Mouse (Mus musculus) bone marrow, adult 2 months (tissue): ENCODE data around the gene Pdpn. TPM values are rescaled to one million over a fixed set of nuclear protein-coding genes. Genes with fewer than 3 reads are reported as not detected.

Source experiments
- H3K27ac ChIP-seq: fragments of 200-500 bp; 2 replicates; pipeline ENCODE4 v1.5.1; 2012; ENCODE audit warnings: low read depth, mild to moderate bottlenecking, control low read depth, inconsistent platforms, low read length; ENCODE audit not compliant: control insufficient read depth, poor library complexity, insufficient read depth
- H3K4me1 ChIP-seq: fragments of 200-500 bp; 2 replicates; pipeline ENCODE4 v1.6.1; 2011; ENCODE audit warnings: low read length; ENCODE audit not compliant: control insufficient read depth, insufficient read depth
- H3K4me3 ChIP-seq: fragments of 200-500 bp; replicated peaks from 2 replicates; pipeline ENCODE3; 2011; ENCODE audit warnings: mild to moderate bottlenecking, low read depth, low read length, control low read depth; ENCODE audit not compliant: control insufficient read depth
- CTCF ChIP-seq: fragments of 200-500 bp; IDR thresholded peaks from 2 replicates; pipeline ENCODE4 v1.5.1; 2011; ENCODE audit warnings: low read length, control low read depth; ENCODE audit not compliant: control insufficient read depth, insufficient read depth
- POLR2A ChIP-seq: fragments of 200-500 bp; IDR thresholded peaks from 2 replicates; pipeline ENCODE4 v1.6.1; 2011; ENCODE audit warnings: low read depth, mild to moderate bottlenecking, control low read depth, low read length, borderline replicate concordance; ENCODE audit not compliant: control insufficient read depth
- WGBS: fragments of 180-500 bp; shearing (Covaris S2); methylation state at CpG from one replicate; pipeline ENCODE4 v1.1.7; 2018; 5-methylcytosine and 5-hydroxymethylcytosine counted together
- polyA plus RNA-seq: library from polyadenylated mRNA; stranded (reverse); fragments of >200 nt; gene quantifications from 2 replicates; pipeline ENCODE4 v1.2.4, GENCODE M21; 2011; ENCODE audit warnings: low replicate concordance; ENCODE audit not compliant: missing spikeins, insufficient read depth, insufficient read length

Pdpn gene
- polyA plus RNA-seq, 1 experiment = 14.1 TPM

GRCm38 (mm10) chr4:143330566-143330965, 31.2 kb upstream of the Pdpn start:
- 49% methylated on average over 9 of the region's 9 CpGs for WGBS
- H3K4me1 ChIP-seq = no peaks in the 10 kb centered on the region
- TF ChIP-seq POLR2A = no peak
- TF ChIP-seq CTCF = no peak

GRCm38 (mm10) chr4:143325625-143325941, 26.2 kb upstream of the Pdpn start:
- TF ChIP-seq POLR2A (no peak), CTCF (peak; percentile 76)
- H3K27ac ChIP-seq = no peak overlapping the region
- H3K4me1 ChIP-seq = no peaks in the 10 kb centered on the region
- no peak overlapping the region for H3K4me3 ChIP-seq
- whole genome bisulfite sequencing = 3% methylated on average over 10 of the region's 10 CpGs

More at GRCm38 (mm10) chr4:143330566-143330965, 31.2 kb upstream of the Pdpn start:
- Histone ChIP-seq H3K4me3 (no peak overlapping the region), H3K27ac (no peak overlapping the region)

- 27% methylated on average over 15 of the region's 15 CpGs for WGBS
- TF ChIP-seq CTCF (no peak), POLR2A (no peak)
- H3K4me1 ChIP-seq = no peaks in the 10 kb centered on the region
- no peak overlapping the region for H3K27ac ChIP-seq
- no peak overlapping the region for H3K4me3 ChIP-seq
These were observed 25.7 kb upstream of the Pdpn start for GRCm38 (mm10) chr4:143324925-143325624.

GRCm38 (mm10) chr4:143324176-143324924, 25.0 kb upstream of the Pdpn start:
- Histone ChIP-seq H3K4me3 (no peak overlapping the region), H3K27ac (no peak overlapping the region), H3K4me1 (no peaks in the 10 kb centered on the region)
- TF ChIP-seq POLR2A (no peak), CTCF (no peak)
- 21% methylated on average over 11 of the region's 11 CpGs for WGBS

- TF ChIP-seq POLR2A (no peak), CTCF (no peak)
- no peaks in the 10 kb centered on the region for H3K4me1 ChIP-seq
These were observed 13.9 kb upstream of the Pdpn start for GRCm38 (mm10) chr4:143313299-143313698.

GRCm38 (mm10) chr4:143311341-143311740, 12.0 kb upstream of the Pdpn start:
- no peaks in the 10 kb centered on the region for H3K4me1 ChIP-seq
- TF ChIP-seq POLR2A (no peak), CTCF (peak; percentile 69)
- no peak overlapping the region for H3K27ac ChIP-seq
- no peak overlapping the region for H3K4me3 ChIP-seq
- WGBS = 40% methylated on average over 2 of the region's 2 CpGs

More at GRCm38 (mm10) chr4:143313299-143313698, 13.9 kb upstream of the Pdpn start:
- Histone ChIP-seq H3K27ac (no peak overlapping the region), H3K4me3 (no peak overlapping the region)
- WGBS = 61% methylated on average over 6 of the region's 6 CpGs

- Histone ChIP-seq H3K27ac (no peak overlapping the region), H3K4me3 (no peak overlapping the region), H3K4me1 (no peaks in the 10 kb centered on the region)
- TF ChIP-seq CTCF = no peak
- TF ChIP-seq POLR2A = no peak
- 49% methylated on average over 5 of the region's 5 CpGs for WGBS
These were observed 6.8 kb upstream of the Pdpn start for GRCm38 (mm10) chr4:143305987-143306772.

- TF ChIP-seq POLR2A = no peak
- TF ChIP-seq CTCF = no peak
- Histone ChIP-seq H3K27ac (no peak overlapping the region), H3K4me1 (no peaks in the 10 kb centered on the region), H3K4me3 (no peak overlapping the region)
- 71% methylated on average over 4 of the region's 4 CpGs for WGBS
These were observed 5.7 kb upstream of the Pdpn start for GRCm38 (mm10) chr4:143305031-143305430.
